Mouse (Mus musculus): Measurements from ENCODE around the gene Ror1.

The Ror1 gene

GRCm38 (mm10) chr4:100114148-100114547 lies 18.6 kb downstream of the Ror1 start:
- intact Hi-C loops (cut with DNase I), result no loop called here

DNA sequence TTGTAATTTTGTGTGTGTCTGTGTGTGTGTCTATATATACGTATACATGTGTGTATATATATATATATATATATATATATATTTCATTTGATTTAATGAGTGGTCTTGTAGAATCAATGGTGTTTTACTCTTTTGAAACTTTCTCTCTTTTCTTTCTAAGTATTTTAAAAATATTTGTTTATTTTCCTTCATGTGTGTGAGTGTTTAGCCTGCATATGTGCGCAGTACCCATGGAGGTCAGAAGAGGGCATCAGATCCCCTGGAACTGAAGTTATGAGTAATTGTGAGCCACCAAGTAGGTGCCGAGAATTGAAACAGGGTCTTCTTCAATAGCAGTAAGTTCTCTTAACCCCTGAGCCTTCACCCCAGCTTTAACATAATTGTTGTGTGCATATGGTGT lies 20.8 kb downstream of the Ror1 start:
- intact Hi-C loops (cut with DNase I), result no loop called here

DNA sequence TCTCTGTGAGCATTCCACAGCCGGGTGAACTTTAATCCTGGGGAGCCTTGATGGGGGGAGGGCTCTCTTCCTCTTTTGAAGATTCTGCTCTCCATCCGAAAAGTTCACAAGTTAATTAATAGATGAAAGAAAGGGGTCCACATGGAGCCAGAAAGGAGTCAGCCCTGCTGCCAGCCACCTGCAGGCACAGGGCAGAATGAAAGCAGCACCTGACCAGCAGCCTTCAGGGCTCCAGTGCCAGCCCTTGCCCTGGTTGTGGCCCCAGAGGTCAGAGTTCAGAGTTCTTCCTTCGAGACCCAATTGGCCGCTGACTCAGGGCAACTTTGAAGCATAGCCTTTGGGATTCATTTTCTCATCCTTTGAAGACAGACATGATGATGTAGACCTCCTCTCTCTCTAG lies 23.1 kb downstream of the Ror1 start:
- intact Hi-C loops (cut with DNase I), result no loop called here

DNA sequence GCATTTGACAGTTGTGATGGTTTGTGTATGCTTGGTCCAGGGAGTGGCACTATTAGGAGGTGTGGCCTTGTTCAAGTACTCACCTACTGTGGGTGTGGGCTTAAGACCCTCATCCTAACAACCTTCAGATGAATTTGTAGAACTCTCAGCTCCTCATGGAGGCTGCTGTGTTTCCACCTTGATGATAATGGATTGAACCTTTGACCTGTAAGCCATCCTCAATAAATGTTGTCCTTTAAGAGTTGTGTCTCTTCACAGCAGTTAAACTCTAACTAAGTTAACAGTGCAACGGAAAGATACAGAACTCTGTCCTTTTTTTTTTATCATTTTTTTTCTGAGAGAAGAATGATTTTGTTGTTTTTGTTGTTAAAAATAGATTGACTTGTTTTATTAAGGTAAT lies 23.8 kb downstream of the Ror1 start:
- intact Hi-C loops (cut with DNase I), result no loop called here

GRCm38 (mm10) chr4:100120547-100120946 lies 25.0 kb downstream of the Ror1 start:
- intact Hi-C loops (cut with DNase I), result no loop called here

DNA sequence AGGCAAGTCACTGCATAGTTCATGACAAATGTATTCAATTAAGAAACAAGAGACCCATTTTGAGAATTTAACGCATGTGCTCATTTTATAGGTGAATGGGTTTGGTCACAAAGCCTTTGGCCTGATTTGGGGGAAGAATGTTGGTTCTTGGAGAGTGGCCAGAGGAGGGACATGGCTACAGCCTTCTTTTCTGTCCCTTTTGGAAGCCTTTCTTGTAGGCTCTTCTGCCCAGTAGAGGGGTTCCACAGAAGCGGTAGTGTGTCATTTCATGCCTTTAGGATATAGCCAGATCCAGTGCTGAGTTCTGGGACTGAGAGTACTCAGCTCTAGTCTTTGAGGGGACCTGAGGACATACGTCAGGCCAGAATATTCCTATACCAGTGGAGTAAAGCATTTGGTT lies 26.8 kb downstream of the Ror1 start:
- intact Hi-C loops (cut with DNase I), result no loop called here

DNA sequence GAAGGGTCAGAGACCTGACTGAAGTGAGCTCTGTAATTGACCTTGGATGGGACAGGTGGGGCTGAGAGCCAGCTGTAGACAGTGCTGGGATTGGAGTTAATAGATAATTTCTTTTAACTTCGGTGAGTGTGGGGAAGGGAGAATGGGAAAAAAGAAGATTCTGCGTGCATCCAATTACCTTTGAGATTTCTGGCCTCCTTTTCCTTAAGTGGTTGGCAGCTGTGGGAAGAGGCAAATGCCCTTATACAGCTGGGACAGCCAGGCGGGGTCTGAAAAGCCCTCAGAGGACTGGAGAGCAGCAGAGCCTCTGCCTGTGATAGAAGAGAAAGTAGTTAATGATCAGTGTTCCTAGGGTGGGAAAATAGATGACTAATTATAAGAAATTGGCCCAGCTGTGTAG lies 27.9 kb downstream of the Ror1 start:
- intact Hi-C loops (cut with DNase I), result no loop called here

GRCm38 (mm10) chr4:100124056-100124455 lies 28.5 kb downstream of the Ror1 start:
- intact Hi-C loops (cut with DNase I), result no loop called here

- intact Hi-C loops (cut with DNase I), result no loop called here
Measured at GRCm38 (mm10) chr4:100124935-100125334, 29.3 kb downstream of the Ror1 start.

GRCm38 (mm10) chr4:100126531-100127310 lies 31.1 kb downstream of the Ror1 start:
- intact Hi-C loops (cut with DNase I), result no loop called here

DNA sequence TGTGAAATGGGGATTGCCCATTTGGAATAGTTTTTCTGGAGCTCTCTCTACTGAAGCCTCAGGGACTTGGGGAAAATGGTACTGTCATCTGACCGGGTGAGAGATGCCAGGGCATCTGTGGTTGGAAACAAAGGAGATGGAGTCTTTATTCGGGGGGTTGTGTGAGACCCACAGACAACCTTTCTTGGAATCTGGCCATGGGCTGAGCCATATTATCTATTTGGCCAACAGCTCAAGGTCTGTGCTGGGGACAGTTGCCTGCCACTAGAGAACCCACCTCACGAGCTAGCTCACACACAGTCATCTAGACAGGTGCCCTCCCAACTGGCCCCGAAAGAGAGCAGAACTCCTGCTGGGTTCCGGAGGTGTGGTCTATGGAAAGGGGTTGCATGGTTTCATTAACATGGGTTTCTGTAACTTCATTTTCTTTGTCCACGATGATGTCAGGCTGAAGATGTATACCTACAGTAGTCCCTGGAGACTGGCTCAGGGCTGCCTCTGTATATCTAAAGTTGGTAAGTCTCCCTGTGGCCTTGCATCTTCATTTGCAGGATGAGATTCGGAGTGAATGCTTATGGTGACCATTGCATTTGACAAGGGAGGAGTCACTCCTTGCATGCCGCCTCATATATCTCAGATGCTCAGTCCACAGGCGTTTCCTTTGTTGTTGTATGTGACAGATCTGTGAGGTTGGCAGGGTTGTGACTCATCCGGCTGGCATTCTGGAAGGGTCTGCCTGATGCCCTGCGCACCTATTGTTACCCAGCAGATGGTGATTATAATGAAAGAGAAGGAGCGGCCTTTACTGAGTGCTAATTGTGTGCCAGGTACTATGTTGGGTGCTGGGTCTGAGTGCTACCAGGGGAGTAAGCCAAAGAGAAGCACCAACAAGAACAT lies 32.7 kb downstream of the Ror1 start:
- intact Hi-C loops (cut with DNase I), result no loop called here

GRCm38 (mm10) chr4:100129201-100129600 lies 33.6 kb downstream of the Ror1 start:
- intact Hi-C loops (cut with DNase I), result no loop called here

DNA sequence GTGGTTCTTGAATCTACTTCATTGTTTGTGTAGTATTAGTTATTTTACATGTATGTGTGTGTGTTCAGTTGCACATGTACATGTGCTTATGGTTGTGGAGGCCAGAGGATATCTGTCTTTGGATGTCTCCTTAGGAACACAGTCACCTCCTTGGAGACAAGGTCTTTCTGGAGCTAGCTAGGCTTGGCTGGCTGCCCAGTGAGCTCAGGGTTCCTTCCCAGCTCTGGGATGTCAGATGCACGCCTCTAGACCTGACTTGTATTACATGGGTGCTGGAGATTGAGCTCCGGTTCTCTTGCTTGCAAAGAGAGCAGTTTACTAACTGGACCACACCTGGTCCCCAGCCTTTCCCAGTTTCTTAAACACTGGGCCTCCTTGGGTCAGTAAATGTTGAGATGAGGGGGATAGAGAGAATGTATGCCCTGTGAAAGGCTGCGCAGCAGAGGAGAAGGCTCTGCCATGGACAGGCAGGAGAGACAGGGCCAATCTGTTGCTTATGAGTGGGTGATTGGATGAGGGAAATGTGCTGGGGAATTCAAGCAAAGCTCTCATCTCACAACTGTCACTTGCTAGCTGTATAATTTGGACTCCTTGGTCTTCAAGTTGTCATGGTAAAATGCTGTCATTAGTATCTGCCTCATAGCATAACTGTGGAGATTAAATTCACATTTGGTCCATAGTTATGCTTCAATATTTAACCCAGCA lies 35.3 kb downstream of the Ror1 start:
- intact Hi-C loops (cut with DNase I), result no loop called here

- intact Hi-C loops (cut with DNase I), result no loop called here
Measured at GRCm38 (mm10) chr4:100131488-100131887, 35.9 kb downstream of the Ror1 start.

DNA sequence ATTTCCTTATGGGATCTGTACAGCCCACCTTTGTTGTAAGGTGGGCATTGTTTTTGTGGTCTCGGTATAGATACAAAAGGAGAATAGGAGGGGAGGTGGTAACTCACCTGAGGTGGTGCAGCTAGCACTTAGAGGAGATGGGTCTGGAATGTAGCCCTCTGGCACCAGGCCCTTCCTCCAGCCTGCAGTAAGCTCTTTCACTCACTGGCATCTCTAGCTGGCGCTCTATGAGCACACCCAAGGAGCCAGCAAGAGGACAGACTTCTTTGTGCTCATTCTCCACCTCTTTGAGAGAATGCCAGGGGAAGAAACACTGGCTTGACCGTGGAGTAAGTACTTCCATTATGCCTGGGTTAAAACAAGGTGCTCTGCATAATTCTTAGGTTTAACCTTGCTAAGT lies 36.7 kb downstream of the Ror1 start:
- intact Hi-C loops (cut with DNase I), result no loop called here

GRCm38 (mm10) chr4:100136046-100136445 lies 40.5 kb downstream of the Ror1 start:
- intact Hi-C loops (cut with DNase I), result no loop called here

DNA sequence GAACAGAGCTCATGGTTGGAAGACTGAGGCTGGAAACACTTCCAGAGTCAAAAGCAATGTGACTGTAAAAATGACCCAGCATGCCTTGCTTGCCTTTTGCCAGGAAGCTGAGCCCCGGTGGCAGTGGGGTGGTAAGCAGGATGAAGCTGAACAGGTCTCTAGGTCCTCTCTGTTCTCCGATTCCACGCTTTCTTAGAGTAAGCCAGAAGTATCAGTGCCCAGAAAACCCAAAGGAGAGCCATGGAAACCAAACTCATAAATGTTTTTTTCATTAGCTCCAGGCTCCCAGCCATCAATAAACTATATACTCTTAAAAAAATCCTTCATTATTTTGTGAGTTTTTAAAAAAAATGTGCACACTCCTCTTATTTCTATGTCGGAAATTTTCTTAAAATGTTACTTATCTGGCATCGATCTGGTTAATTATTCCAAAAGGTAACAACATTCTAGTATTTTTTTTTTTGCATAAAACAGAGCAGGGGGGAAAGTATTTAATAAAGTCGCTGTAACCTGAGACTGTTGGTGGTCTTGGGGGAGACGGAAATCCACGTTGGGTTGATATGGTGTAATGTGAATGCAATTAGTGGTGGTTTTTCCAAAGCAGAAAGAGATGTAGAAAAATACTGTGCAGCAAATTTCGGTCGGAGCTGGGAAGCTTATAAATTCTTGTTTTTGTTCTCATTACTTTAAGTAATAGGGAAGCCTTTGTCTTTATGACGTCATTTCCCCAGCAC lies 41.7 kb downstream of the Ror1 start:
- intact Hi-C loops (cut with DNase I), result no loop called here

DNA sequence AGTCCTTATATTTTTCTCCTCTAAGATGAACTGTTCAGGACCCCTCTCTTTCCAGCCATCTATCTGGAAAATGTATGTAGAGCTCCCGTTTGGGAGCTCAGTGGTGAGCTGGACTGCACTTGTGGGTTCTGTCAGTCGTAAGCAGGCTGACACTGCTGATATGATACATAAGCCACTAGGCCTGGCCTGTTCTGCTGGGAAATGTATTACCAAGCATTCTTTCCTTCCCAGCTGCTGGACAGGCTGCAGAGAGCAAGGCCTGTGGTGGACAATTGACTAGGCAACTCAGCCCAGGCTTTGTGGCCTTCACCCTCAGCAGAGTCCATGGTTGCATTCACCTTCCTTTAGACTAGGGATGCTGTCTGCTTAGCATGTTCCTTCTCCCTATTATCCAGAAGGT lies 46.0 kb downstream of the Ror1 start:
- intact Hi-C loops (cut with DNase I), result no loop called here

DNA sequence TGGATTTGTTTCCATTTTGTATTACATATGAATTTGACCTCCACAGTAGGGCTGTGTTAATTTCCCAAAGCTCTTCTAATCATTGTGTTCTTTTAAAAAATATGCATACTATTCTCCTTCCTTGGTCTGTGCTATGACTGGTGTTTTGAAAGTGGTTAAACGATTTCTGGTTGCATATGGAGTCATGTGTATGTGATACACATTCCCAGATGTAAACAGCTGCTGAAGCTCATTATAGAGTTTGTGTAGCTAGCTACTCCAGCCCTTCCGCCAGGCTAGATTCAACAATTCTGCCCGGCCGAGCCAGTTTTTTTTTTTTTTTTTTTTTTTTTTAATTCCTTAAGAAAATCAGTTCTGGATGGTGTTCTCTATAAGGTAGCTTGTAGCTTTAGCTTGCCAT lies 49.2 kb downstream of the Ror1 start:
- intact Hi-C loops (cut with DNase I), result no loop called here

- intact Hi-C loops (cut with DNase I), result no loop called here
Measured at GRCm38 (mm10) chr4:100150797-100151196, 55.2 kb downstream of the Ror1 start.

GRCm38 (mm10) chr4:100154560-100155130 lies 59.1 kb downstream of the Ror1 start:
- intact Hi-C loops (cut with DNase I), result no loop called here
